Mouse (Mus musculus): ENCODE results near the gene Ociad1.

Gene Ociad1

GRCm38 (mm10) chr5:73292502-73293457 is at the start of gene Ociad1:
Gene Ociad1, plus strand, starts transcription at chr5:73292784.
- in situ Hi-C loops (cut with MboI; ENCODE audit: low pct_unique_long_range_greater_than_20kb in 1 of 2, low sequenced_read_pairs in 2 of 2, unreplicated experiment in 1 of 2), result no loop called here

DNA sequence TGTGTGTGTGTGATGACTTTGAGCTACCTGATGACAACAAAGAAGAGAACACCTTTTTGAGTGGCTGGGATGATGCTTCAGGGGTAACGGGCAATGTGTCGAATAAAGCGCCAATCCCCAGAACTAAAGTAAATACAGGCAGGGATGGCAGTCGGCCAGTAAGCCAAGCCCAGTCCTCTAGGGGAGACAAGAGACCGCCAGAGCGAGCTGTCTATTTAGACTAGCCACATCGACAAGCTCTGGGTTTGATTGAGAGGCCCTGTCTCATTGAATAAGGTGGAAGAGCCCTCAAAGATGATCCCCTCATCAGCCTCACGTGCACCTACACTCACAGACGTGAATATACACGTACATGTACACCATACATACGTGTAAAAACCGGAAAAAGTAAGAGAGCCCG is 48.2 kb upstream of the Ociad1 start:
- in situ Hi-C loops (cut with MboI; ENCODE audit: low pct_unique_long_range_greater_than_20kb in 1 of 2, low sequenced_read_pairs in 2 of 2, unreplicated experiment in 1 of 2), result no loop called here

DNA sequence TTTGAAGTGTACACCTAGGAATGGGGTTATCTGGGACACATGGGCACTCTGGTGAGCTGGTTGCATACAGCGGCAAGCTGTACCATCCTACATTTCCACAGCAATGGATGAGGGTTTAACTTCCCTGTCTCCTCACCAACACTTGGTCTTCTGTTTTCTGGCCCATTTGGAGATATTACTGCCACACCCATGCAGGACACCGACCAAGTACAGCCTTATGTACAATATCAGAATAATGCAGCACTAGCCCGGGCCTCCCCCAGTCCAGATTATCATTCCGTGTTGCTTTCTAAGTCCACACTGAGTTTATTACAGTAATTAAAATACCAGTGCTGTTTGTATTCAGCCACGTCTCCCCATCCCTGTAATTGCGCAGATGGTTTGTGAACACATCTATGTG is 46.2 kb upstream of the Ociad1 start:
- in situ Hi-C loops (cut with MboI; ENCODE audit: low pct_unique_long_range_greater_than_20kb in 1 of 2, low sequenced_read_pairs in 2 of 2, unreplicated experiment in 1 of 2), result no loop called here

DNA sequence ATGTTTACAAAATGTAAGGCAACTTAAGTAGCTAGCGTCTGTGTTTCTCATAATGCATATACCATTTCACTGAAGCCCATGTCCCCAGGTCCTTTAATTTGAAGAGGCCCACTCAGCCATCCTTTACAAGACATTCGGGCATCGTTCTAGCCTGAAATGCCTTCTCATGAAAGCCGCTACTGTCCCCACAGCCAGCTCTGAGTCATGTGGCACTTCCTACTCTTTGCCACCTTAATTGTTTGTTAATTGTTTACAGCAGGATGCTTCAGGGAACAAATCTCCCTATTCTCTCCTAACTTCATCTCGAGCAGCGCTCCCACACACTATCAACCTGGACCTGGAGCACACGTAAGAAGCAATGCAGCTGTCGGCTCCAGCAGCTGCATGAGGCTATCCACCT is 44.4 kb upstream of the Ociad1 start:
- in situ Hi-C loops (cut with MboI; ENCODE audit: low pct_unique_long_range_greater_than_20kb in 1 of 2, low sequenced_read_pairs in 2 of 2, unreplicated experiment in 1 of 2), result no loop called here

DNA sequence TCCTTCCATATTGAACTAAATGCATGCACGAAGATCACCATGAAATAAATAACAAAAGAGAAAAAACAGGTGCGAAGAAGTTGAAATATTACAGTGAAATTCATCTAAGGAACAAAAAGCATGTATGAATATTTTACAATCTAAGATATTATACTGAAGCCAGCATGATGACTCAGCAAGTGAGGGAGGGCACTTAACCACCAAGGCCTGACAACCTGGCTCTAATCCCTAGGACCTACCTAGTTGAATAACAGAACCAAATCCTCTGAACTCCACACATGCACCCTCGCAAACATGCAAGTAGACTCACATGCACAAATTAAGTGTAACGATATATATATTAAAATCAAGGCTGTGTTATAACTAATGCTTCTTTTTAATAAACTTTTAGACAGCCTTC is 43.2 kb upstream of the Ociad1 start:
- in situ Hi-C loops (cut with MboI; ENCODE audit: low pct_unique_long_range_greater_than_20kb in 1 of 2, low sequenced_read_pairs in 2 of 2, unreplicated experiment in 1 of 2), result no loop called here

GRCm38 (mm10) chr5:73252739-73253138 is 39.8 kb upstream of the Ociad1 start:
- in situ Hi-C loops (cut with MboI; ENCODE audit: low pct_unique_long_range_greater_than_20kb in 1 of 2, low sequenced_read_pairs in 2 of 2, unreplicated experiment in 1 of 2), result no loop called here

GRCm38 (mm10) chr5:73254660-73255059 is 37.9 kb upstream of the Ociad1 start:
- in situ Hi-C loops (cut with MboI; ENCODE audit: low pct_unique_long_range_greater_than_20kb in 1 of 2, low sequenced_read_pairs in 2 of 2, unreplicated experiment in 1 of 2), result no loop called here

DNA sequence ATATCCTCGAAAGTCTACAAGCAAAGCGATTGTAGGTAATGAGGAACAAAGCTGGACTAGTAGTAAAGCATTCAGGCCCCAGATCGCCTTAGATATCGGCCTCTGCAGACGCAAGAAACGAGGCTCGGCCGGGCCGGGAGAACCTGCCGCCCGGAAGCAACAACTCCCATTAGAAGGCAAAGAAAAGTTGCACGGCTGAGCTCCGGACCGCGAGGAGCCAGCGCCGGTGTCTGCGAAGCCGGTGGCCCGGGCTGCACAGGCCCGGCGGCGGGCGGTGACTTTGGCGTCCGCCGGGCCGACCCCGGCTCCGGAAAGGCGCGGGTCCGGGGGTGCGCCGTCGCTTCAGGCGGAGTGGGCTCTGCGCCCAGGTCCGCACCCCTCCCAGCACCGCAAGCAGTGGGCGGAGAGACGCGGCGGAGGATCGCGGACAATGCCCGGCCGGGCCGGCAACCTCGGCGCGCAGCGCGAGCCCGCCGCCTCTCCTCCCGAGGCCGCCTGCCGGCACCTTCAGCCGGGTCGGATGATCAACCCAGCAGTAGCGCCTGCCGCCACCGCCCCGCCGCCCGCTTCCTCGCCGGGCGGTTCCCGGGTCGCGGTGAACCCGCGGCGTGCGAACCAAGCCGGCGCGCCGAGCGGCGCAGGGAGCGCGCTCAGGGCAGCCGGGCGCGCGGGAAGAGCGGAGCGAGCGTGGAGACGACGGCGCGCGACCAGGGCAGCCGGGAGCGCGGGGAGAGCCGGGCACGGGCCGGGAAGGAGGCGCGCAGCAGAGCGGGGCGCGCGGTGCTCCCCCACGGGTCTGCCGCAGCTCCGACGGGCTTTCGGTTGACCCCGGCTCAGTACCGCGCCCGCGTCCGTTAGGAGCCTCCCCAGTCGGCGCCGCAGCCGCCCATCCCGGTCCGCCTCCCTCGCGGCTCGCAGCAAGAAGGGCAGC is 37.0 kb upstream of the Ociad1 start:
- in situ Hi-C loops (cut with MboI; ENCODE audit: low pct_unique_long_range_greater_than_20kb in 1 of 2, low sequenced_read_pairs in 2 of 2, unreplicated experiment in 1 of 2), result no loop called here

DNA sequence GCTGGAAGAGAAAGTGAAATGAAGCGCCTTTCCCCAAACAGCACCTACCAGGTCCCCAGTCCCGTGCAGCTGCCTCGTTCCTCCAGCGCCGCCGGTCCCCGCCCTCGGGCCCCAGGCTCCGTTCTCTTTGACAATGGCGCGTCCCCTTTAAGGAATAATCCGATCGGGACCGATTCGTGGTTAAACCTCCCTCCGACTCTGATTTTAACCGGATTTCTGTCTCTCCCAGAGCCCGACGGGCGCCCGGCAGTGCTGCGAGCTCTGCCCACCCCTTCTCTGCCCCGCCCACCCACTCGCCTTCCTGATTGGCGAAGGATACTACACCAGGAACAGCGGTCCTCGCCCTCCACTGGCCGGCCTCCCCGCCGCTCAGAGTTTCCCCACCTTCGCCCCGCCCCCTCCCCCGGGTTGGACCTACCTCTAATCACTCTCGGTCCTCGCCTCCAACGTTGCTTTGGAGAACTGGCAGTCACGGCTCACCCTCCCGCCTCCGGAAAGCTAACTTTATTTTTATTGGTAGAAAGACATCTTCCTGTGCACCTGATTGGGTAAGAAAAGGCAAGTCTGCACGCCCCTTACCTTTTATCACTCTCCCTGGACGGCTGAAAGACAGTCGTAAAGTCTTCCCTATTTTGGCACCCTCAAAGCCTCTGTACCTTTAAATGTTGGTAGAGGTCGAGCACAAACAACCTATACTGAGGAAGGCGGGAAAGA is 36.1 kb upstream of the Ociad1 start, which contains the start of gene Fryl:
Gene Fryl (minus strand): TSS at position 268 of the 714 bp plus-strand sequence.
- in situ Hi-C loops (cut with MboI; ENCODE audit: low pct_unique_long_range_greater_than_20kb in 1 of 2, low sequenced_read_pairs in 2 of 2, unreplicated experiment in 1 of 2), result no loop called here

- in situ Hi-C loops (cut with MboI; ENCODE audit: low pct_unique_long_range_greater_than_20kb in 1 of 2, low sequenced_read_pairs in 2 of 2, unreplicated experiment in 1 of 2), result no loop called here
Measured at GRCm38 (mm10) chr5:73257096-73257495, 35.5 kb upstream of the Ociad1 start.

GRCm38 (mm10) chr5:73257723-73258122 is 34.9 kb upstream of the Ociad1 start:
- in situ Hi-C loops (cut with MboI; ENCODE audit: low pct_unique_long_range_greater_than_20kb in 1 of 2, low sequenced_read_pairs in 2 of 2, unreplicated experiment in 1 of 2), result no loop called here

- in situ Hi-C loops (cut with MboI; ENCODE audit: low pct_unique_long_range_greater_than_20kb in 1 of 2, low sequenced_read_pairs in 2 of 2, unreplicated experiment in 1 of 2), result no loop called here
Measured at GRCm38 (mm10) chr5:73264122-73264521, 28.5 kb upstream of the Ociad1 start.

DNA sequence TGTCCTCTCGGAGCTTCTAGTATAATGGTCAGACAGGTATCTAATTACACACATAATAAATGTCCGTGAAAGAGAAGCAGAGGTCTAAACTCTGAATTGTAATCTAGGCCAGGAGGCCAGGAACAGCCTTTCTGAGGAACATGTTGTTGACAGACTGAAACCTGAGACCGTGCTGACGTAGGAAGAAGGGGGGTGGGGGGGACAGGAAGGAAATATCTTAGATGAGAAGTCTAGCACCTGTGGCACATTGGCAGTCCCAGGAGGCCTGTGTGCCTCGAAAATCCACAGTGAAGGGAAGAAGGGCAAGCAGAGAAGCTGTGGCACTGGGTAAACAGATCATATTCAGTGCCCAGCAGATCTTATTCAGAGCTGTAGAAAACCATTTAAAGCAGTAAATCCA is 27.1 kb upstream of the Ociad1 start:
- in situ Hi-C loops (cut with MboI; ENCODE audit: low pct_unique_long_range_greater_than_20kb in 1 of 2, low sequenced_read_pairs in 2 of 2, unreplicated experiment in 1 of 2), result no loop called here

GRCm38 (mm10) chr5:73268636-73269213 is 23.9 kb upstream of the Ociad1 start:
- in situ Hi-C loops (cut with MboI; ENCODE audit: low pct_unique_long_range_greater_than_20kb in 1 of 2, low sequenced_read_pairs in 2 of 2, unreplicated experiment in 1 of 2), result no loop called here

GRCm38 (mm10) chr5:73270612-73271011 is 22.0 kb upstream of the Ociad1 start:
- in situ Hi-C loops (cut with MboI; ENCODE audit: low pct_unique_long_range_greater_than_20kb in 1 of 2, low sequenced_read_pairs in 2 of 2, unreplicated experiment in 1 of 2), result no loop called here

DNA sequence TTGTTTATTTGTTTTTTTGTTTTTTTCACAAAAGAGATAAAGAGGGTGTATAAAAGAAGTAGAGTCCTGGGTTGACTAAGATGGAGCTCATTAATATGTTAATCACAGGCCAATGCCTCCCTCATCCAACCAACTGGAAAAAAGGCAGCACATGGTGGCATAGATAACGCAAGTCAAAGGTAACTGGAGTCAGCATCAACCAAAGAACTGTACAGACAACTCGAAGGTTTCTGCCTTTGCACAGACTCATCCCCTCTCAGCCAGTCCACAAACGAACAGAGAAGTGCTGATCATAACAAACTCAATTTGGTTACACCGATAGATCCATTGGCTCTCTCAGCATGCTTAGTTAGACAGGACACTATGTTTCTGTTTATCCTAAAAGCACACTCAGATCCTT is 19.4 kb upstream of the Ociad1 start:
- in situ Hi-C loops (cut with MboI; ENCODE audit: low pct_unique_long_range_greater_than_20kb in 1 of 2, low sequenced_read_pairs in 2 of 2, unreplicated experiment in 1 of 2), result no loop called here

GRCm38 (mm10) chr5:73274941-73275340 is 17.6 kb upstream of the Ociad1 start:
- in situ Hi-C loops (cut with MboI; ENCODE audit: low pct_unique_long_range_greater_than_20kb in 1 of 2, low sequenced_read_pairs in 2 of 2, unreplicated experiment in 1 of 2), result no loop called here

DNA sequence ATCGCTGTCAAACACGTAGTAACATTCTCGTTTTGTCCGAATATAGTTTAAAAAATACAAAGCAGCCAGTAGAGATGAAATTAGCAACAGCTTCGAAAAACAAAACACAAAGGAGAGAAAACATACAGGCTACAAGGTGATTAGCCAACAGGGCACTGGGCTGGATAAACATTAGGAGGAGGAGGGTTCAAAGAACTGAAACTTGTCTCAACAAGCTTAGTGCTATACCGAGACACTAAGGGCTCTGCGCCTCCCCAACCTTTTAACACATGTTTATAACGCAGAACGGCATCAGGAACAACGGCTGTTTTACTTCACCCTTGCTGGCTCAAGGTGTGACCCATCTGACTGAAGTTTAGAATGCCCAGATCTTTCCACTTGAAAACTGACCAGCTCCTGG is 13.4 kb upstream of the Ociad1 start:
- in situ Hi-C loops (cut with MboI; ENCODE audit: low pct_unique_long_range_greater_than_20kb in 1 of 2, low sequenced_read_pairs in 2 of 2, unreplicated experiment in 1 of 2), result no loop called here
